Mouse (Mus musculus) forebrain, embryonic 15.5 days (tissue): Measurements from ENCODE around the gene Emc4. TPM values are rescaled to one million over a fixed set of nuclear protein-coding genes. Genes with fewer than 3 reads are reported as not detected.

Experiments used
- ATAC-seq: fragments of 200-750 bp; cut with Nextera tagmentation; replicated peaks from 2 replicates; pipeline ENCODE4 v1.8.0; 2017; ENCODE audit warnings: mild to moderate bottlenecking, moderate TSS enrichment, moderate library complexity
- H3K27ac ChIP-seq: fragments of 300-500 bp; sonication (generic); replicated peaks from 2 replicates; pipeline ENCODE4 v1.5.1; 2015; ENCODE audit warnings: mild to moderate bottlenecking, inconsistent platforms
- H3K27me3 ChIP-seq: fragments of 300-500 bp; sonication (generic); 2 replicates; pipeline ENCODE4 v1.6.1; 2015; ENCODE audit warnings: inconsistent platforms
- H3K36me3 ChIP-seq: fragments of 300-500 bp; sonication (generic); 2 replicates; pipeline ENCODE4 v1.6.1; 2015; ENCODE audit warnings: mild to moderate bottlenecking, inconsistent platforms
- H3K4me1 ChIP-seq: fragments of 300-500 bp; sonication (generic); 2 replicates; pipeline ENCODE4 v1.6.1; 2015; ENCODE audit warnings: inconsistent platforms
- H3K4me2 ChIP-seq: fragments of 300-500 bp; sonication (generic); replicated peaks from 2 replicates; pipeline ENCODE4 v1.6.1; 2015; ENCODE audit warnings: mild to moderate bottlenecking, inconsistent platforms
- H3K4me3 ChIP-seq: fragments of 300-500 bp; sonication (generic); 2 replicates; pipeline ENCODE4 v1.5.1; 2015; ENCODE audit warnings: mild to moderate bottlenecking, inconsistent platforms
- H3K9ac ChIP-seq: fragments of 300-500 bp; sonication (generic); replicated peaks from 2 replicates; pipeline ENCODE4 v1.6.1; 2015; ENCODE audit warnings: mild to moderate bottlenecking, inconsistent platforms
- H3K9me3 ChIP-seq: fragments of 300-500 bp; sonication (generic); 2 replicates; pipeline ENCODE4 v1.6.1; 2016; ENCODE audit warnings: inconsistent platforms
- WGBS: fragments of 180-500 bp; shearing (Covaris S2); methylation state at CpG from one replicate; pipeline ENCODE4 v1.1.7; 2015; ENCODE audit warnings: mixed read lengths; 5-methylcytosine and 5-hydroxymethylcytosine counted together
- polyA plus RNA-seq: library from polyadenylated mRNA; unstranded; fragments of >200 nt; fragmentation: Nextera tagmentation; extraction: Ambion mirVana; gene quantifications from 2 replicates; pipeline ENCODE4 v1.2.1, GENCODE M21; 2015

The Emc4 gene
- 160 and 166 TPM in 2 replicates for polyA plus RNA-seq

GRCm38 (mm10) chr2:112367726-112368673 is at the start of gene Emc4:
Emc4 (minus strand) TSS chr2:112368027.
- peak within 1 kb of the TSS; percentile 95 for H3K4me2 ChIP-seq
- H3K9me3 ChIP-seq: no peaks in the 10 kb centered on the region
- H3K9ac ChIP-seq: peak within 1 kb of the TSS; percentile 90
- H3K4me1 ChIP-seq: peaks cover 21% of the 10 kb centered on the region
- H3K36me3 ChIP-seq: peaks cover 17% of the 10 kb centered on the region
- H3K27me3 ChIP-seq: no peaks in the 10 kb centered on the region
- H3K4me3 ChIP-seq: peak within 1 kb of the TSS; percentile 96
- ATAC-seq: peak; percentile 91
- H3K27ac ChIP-seq: peak within 1 kb of the TSS; percentile 95
- 1% methylated on average over 46 of the region's 46 CpGs for WGBS

DNA sequence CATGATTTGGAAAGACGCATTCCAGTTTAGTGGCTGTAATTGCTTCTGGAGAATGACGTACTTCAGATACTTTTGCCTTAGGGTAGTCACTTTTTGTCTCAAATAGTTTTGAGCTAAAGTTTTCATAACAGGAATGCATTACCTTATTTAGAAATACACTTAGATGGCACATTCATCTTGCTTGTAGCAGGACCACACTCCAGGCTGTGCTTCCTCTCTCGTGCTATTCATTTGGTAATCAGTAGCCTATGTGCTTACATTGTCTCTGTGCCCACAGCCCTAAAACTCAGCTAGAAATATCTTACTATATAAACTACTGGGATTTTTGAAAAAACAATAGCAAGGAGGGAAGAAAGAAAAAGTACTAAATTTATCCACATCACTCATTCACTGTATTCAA is 39.2 kb upstream of the Emc4 start:
- Histone ChIP-seq H3K36me3 (peaks cover 28% of the 10 kb centered on the region), H3K27me3 (no peaks in the 10 kb centered on the region), H3K4me1 (no peaks in the 10 kb centered on the region), H3K9ac (no peak overlapping the region), H3K27ac (no peak overlapping the region), H3K4me3 (no peak overlapping the region), H3K4me2 (no peak overlapping the region), H3K9me3 (no peaks in the 10 kb centered on the region)
- WGBS: 92% methylated on average over 3 of the region's 3 CpGs
- no peak for ATAC-seq

GRCm38 (mm10) chr2:112396649-112397048 is 28.8 kb upstream of the Emc4 start:
- Histone ChIP-seq H3K27me3 (no peaks in the 10 kb centered on the region), H3K4me1 (no peaks in the 10 kb centered on the region), H3K4me2 (no peak overlapping the region), H3K4me3 (no peak overlapping the region), H3K36me3 (no peaks in the 10 kb centered on the region), H3K9me3 (no peaks in the 10 kb centered on the region), H3K27ac (no peak overlapping the region), H3K9ac (no peak overlapping the region)
- 75% methylated on average over 1 of the region's 1 CpGs for WGBS
- ATAC-seq: no peak

GRCm38 (mm10) chr2:112393958-112394357 is 26.1 kb upstream of the Emc4 start:
- Histone ChIP-seq H3K9me3 (no peaks in the 10 kb centered on the region), H3K4me3 (no peak overlapping the region), H3K36me3 (no peaks in the 10 kb centered on the region), H3K27ac (no peak overlapping the region), H3K9ac (no peak overlapping the region), H3K4me2 (no peak overlapping the region), H3K4me1 (no peaks in the 10 kb centered on the region), H3K27me3 (no peaks in the 10 kb centered on the region)
- no peak for ATAC-seq

- H3K9me3 ChIP-seq: no peaks in the 10 kb centered on the region
- ATAC-seq: no peak
- H3K4me2 ChIP-seq: no peak overlapping the region
- no peak overlapping the region for H3K4me3 ChIP-seq
- H3K27ac ChIP-seq: no peak overlapping the region
- H3K36me3 ChIP-seq: no peaks in the 10 kb centered on the region
- H3K27me3 ChIP-seq: no peaks in the 10 kb centered on the region
- H3K4me1 ChIP-seq: no peaks in the 10 kb centered on the region
- 92% methylated on average over 1 of the region's 1 CpGs for whole genome bisulfite sequencing
- H3K9ac ChIP-seq: no peak overlapping the region
Measured at GRCm38 (mm10) chr2:112392689-112393088, 24.9 kb upstream of the Emc4 start.

- Histone ChIP-seq H3K36me3 (no peaks in the 10 kb centered on the region), H3K27me3 (no peaks in the 10 kb centered on the region), H3K4me3 (no peak overlapping the region), H3K9me3 (no peaks in the 10 kb centered on the region), H3K9ac (no peak overlapping the region), H3K4me1 (no peaks in the 10 kb centered on the region), H3K27ac (no peak overlapping the region), H3K4me2 (no peak overlapping the region)
- WGBS: 98% methylated on average over 4 of the region's 4 CpGs
- no peak for ATAC-seq
Measured at GRCm38 (mm10) chr2:112391346-112392000, 23.6 kb upstream of the Emc4 start.

GRCm38 (mm10) chr2:112390843-112391242 is 23.0 kb upstream of the Emc4 start:
- no peak for ATAC-seq
- no peak overlapping the region for H3K27ac ChIP-seq
- H3K9ac ChIP-seq: no peak overlapping the region
- no peaks in the 10 kb centered on the region for H3K27me3 ChIP-seq
- 91% methylated on average over 5 of the region's 5 CpGs for WGBS
- no peaks in the 10 kb centered on the region for H3K36me3 ChIP-seq
- no peak overlapping the region for H3K4me2 ChIP-seq
- H3K9me3 ChIP-seq: no peaks in the 10 kb centered on the region
- no peaks in the 10 kb centered on the region for H3K4me1 ChIP-seq
- no peak overlapping the region for H3K4me3 ChIP-seq

DNA sequence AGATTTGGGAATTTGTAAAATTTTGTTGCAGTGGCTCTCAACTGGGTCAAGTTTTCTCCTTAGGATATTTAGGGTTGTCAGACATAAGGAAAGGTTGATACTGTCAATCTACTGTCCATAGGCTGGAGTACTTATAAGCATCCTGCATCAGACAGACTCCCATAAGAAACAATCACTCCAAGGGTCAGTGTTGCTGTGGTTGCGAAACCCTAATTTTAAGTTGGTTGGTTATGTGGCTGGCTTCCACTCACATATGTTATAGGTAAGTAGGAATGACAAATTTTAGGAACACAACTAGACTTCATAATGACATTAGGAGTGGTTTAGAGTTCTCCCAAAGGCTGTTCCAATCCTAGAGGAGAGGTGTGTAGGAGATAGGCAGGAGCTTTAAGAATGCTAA is 13.4 kb upstream of the Emc4 start:
- Histone ChIP-seq H3K9ac (no peak overlapping the region), H3K4me1 (peaks cover 18% of the 10 kb centered on the region), H3K4me2 (no peak overlapping the region), H3K27ac (no peak overlapping the region), H3K36me3 (no peaks in the 10 kb centered on the region), H3K27me3 (no peaks in the 10 kb centered on the region), H3K9me3 (no peaks in the 10 kb centered on the region), H3K4me3 (no peak overlapping the region)
- ATAC-seq: no peak
- 100% methylated on average over 1 of the region's 1 CpGs for WGBS

DNA sequence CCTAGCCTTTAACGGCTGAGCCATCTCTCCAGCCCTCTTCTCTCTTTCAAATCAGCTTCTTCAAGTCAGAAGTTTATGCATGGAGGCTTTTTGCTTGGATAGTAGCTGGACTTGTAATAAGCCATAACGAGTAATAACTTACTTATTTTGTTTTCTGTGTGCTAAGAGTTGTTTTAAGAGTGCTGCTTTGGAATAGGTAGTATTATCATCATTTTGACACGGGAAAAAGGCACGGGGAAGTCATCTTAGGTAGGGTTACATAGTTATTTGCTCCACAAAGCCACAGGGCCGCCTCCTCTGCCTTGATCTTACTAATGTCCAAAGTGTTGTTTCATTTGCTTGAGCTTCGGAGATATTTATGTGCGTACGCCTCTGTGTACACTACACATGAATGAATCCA is 12.3 kb upstream of the Emc4 start:
- H3K4me3 ChIP-seq: peak overlapping the region; percentile 92
- no peak overlapping the region for H3K27ac ChIP-seq
- WGBS: 46% methylated on average over 8 of the region's 8 CpGs
- H3K9me3 ChIP-seq: no peaks in the 10 kb centered on the region
- H3K27me3 ChIP-seq: no peaks in the 10 kb centered on the region
- no peak for ATAC-seq
- H3K36me3 ChIP-seq: no peaks in the 10 kb centered on the region
- peak overlapping the region; percentile 48 for H3K4me2 ChIP-seq
- H3K9ac ChIP-seq: peak overlapping the region; percentile 95
- H3K4me1 ChIP-seq: peaks cover 18% of the 10 kb centered on the region

DNA sequence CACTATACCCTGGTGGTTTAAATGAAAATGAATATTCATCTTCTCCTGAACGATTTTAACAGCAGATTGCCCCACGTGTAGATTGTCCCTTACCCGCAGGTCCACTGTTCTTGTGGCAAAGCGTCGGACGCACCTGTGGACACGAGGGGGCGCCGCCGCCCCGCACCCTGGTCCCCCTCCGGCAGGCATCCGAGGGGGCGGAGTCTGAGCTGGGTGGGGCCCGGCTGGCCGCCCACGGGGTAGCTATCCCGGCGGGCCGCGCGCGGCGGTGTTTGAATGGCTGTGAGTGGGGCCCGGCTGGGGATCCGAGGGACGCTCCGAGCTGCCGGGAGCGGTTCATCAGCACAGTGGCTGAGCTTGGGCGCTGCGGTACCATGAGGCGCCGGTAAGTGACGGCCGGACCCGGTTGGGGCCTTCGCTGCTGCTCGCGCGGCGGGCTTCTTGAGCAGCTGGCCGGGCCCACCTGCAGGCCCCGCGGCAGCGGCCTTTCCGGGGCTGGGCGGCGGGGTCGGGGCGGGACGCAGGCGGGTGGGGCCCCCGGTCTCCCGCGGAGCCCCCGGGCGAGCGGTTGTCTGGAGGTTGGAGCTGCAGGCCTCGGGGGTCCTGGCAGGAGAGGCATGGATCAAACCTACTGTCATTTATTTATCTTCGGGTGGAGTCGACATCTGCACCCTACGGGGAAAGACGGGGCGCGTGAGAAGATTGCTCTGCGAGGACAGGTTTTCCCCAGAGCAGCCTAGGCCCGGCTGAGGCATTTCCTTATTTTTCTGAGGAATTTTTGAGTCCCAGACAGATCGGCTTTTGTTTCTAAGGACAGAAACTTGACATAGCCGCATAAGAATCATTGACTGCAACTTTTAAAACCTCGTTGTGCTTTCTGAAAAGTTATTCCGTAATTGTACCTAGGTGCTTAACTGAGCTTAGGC is 11.4 kb upstream of the Emc4 start, which contains the start of gene Katnbl1:
TSS of gene Katnbl1 (plus strand) at position 239 of the 926 bp plus-strand sequence.
- H3K4me2 ChIP-seq: peak within 1 kb of the TSS; percentile 48
- H3K4me1 ChIP-seq: peaks cover 18% of the 10 kb centered on the region
- no peaks in the 10 kb centered on the region for H3K36me3 ChIP-seq
- peak; percentile 99 for ATAC-seq
- H3K9me3 ChIP-seq: no peaks in the 10 kb centered on the region
- no peaks in the 10 kb centered on the region for H3K27me3 ChIP-seq
- H3K4me3 ChIP-seq: peak within 1 kb of the TSS; percentile 92
- peak within 1 kb of the TSS; percentile 85 for H3K27ac ChIP-seq
- WGBS: under 1% methylated on average over 69 of the region's 72 CpGs
- H3K9ac ChIP-seq: peak within 1 kb of the TSS; percentile 95

DNA sequence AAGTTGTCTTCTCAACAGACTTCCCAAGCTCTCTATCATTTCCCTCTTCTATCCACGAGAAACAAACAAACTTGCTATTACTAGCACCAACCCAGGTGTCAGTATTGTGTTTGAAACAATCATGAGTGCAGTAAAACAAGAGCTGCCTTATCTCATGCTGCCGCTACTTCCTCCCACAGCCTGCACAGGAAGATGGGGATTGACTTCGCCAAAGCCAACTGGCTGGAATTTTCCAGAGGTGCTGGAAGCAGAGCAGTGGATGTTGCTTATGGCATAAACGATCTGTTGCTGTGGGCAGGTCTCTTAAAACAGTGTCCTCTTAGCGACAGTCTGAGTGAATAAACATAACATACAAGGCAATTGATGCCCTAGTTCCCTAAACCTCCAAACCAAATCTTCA is 6.8 kb upstream of the Emc4 start:
- Histone ChIP-seq H3K9me3 (no peaks in the 10 kb centered on the region), H3K36me3 (no peaks in the 10 kb centered on the region), H3K4me1 (peaks cover under 1% of the 10 kb centered on the region; the same call in 1 of the 2 replicates), H3K4me3 (no peak overlapping the region), H3K9ac (no peak overlapping the region), H3K27ac (no peak overlapping the region), H3K27me3 (no peaks in the 10 kb centered on the region), H3K4me2 (no peak overlapping the region)
- WGBS: 74% methylated on average over 5 of the region's 5 CpGs
- ATAC-seq: no peak
